Mouse (Mus musculus): Measurements from ENCODE around the gene Rsf1. TPM values are rescaled to one million over a fixed set of nuclear protein-coding genes. Genes with fewer than 3 reads are reported as not detected.

Gene Rsf1
- polyA plus RNA-seq (2015; fragmentation: Nextera tagmentation; extraction: Ambion mirVana): 10.1 and 10.2 TPM in 2 replicates

DNA sequence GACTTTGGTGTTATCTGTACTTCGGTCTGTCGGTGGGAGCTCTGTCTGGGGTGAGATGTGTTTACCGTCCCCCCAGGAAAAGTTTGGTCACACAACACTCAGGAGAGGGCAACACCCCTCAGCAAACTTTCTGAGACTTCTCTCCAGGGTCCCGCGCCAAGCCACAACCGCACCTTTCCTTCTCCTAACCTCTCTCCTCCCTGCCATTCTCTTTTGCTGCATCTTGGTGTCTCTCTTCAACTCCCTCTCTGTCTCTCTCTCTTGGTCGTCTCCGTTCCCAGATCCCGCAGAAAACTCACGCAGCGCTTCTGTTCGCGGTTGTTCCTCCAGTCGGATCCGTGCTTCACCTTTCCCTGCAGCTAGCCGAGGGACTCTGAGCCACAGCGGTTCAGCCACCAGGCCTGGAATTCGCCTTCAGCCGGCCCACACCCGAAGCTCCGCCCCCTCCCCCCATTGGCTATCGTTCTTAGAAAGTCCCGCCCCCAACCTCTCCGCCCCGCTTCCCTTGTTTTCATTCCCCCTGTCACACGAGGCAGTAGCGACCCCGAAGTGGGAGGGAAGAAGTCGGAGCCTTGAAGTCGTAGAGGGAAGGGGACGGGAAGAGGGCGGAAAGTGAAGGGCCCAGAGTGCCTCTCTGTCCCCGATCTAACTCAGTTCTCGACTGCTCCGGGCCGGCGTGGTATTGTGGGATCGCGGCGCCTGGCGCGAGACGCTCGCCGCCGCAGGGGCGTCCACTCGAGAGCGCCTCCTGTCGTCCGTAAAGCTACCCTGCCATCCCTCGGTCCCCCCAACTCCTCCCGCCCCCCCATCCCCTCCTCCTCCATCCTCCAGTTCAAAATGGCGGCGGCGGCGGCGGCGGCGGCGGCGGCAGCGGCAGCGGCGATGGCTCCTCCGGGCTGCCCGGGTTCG, at the start of gene Rsf1, which contains the start of gene Aamdc:
Gene Rsf1 (plus strand): TSS at position 823 of the 909 bp plus-strand sequence.
Gene Aamdc (minus strand): TSS at position 431 of the 909 bp plus-strand sequence.

DNA sequence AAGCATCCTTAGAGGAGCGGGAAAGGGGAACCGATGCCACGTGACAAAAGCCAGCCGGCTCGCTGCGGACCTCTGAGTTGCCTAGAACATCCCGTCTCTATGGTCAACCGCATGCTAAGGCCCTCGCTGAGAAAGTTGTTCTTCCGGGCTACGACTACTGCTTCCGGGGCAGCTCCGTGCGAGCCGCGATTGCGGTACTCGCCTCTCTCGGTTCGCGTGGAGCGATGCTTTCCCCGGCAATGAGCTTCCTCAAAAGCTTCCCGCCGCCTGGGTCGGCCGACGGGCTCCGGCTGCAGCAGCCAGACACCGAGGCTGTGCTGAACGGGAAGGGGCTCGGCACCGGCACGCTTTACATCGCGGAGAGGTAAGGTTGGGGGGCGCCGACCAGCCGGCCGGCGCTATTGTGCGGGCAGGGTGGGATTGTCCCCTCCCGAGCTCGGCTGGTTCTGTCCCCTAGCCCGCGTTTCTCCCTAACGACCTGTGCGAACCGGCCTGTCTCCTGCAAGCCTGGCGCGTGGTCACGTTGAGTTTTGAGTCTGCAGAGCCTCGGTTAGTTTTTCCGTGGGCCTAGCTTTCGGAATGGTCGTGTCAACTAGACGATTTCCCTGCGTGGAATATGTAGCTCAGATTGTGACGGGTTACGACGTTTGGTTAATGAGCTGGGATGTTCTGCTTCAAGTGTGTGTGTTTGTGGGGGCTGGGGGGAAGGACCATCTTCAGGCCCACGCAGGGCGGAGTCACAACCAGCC, 117.0 kb downstream of the Rsf1 start, which contains the start of gene Clns1a:
Gene Clns1a (plus strand): TSS at position 129 of the 749 bp plus-strand sequence.

DNA sequence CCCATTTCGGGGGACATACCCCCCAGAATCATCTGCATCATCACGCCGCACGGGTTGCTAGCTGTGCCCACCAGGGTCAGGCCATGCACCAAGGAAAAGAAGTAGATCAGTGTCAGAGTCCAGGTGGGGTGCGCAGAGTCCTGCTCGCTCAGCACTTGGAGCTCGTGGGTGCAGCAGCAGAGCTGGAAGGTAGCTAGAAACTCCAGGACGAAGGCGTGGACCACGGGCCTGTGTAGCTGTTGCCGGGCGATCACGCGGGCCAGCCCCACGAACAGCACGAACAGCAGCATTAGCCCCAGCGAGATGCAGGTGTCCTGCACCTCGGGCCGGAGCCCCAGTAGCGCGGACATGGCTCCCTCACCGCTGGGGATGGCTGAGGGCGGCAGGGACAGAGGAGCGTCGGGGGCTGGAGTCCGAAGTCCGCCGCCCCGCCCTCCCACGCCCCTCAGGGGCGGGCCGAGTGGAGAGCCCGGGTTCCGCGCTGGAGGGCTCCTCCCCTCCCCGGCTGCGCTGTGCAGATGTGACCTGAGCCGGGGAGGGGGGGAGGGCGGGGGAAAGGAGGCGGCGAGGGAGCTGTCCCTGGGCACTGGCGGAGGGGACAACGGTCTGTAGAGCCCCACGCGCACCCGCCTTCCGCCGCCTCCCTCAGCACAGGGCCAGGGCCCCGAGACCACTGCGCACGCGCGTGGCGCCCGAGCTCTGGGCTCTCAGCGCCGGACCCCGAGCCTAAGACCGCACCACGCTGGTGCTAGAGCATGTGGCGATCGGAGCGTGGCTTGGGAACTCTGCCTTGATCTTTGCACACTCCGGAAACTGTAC, 158.2 kb downstream of the Rsf1 start, which contains the start of gene Aqp11:
Gene Aqp11 (minus strand): TSS at position 652 of the 819 bp plus-strand sequence.

Other genes starting within 250 kb of the Rsf1 start
- 0.48 and 0.73 TPM in 2 replicates for gene Usp35, start 247.9 kb upstream of the Rsf1 start, polyA plus RNA-seq (2015; fragmentation: Nextera tagmentation; extraction: Ambion mirVana)
- 1.9 TPM in 2 replicates for gene Kctd21, start 247.6 kb upstream of the Rsf1 start, polyA plus RNA-seq (2015; fragmentation: Nextera tagmentation; extraction: Ambion mirVana)
- 11.0 and 12.6 TPM in 2 replicates for gene Alg8, start 208.3 kb upstream of the Rsf1 start, polyA plus RNA-seq (2015; fragmentation: Nextera tagmentation; extraction: Ambion mirVana)
- 663 and 669 TPM in 2 replicates for gene Ndufc2, start 179.9 kb upstream of the Rsf1 start, polyA plus RNA-seq (2015; fragmentation: Nextera tagmentation; extraction: Ambion mirVana)
- 53.1 and 60.1 TPM in 2 replicates for gene Thrsp, start 162.2 kb upstream of the Rsf1 start, polyA plus RNA-seq (2015; fragmentation: Nextera tagmentation; extraction: Ambion mirVana)
- 0.85 and 1.5 TPM in 2 replicates for gene Kctd14, start 128.6 kb upstream of the Rsf1 start, polyA plus RNA-seq (2015; fragmentation: Nextera tagmentation; extraction: Ambion mirVana)
- gene Ints4, start 98.9 kb upstream of the Rsf1 start, polyA plus RNA-seq (2015; fragmentation: Nextera tagmentation; extraction: Ambion mirVana): 25.2 and 30.7 TPM in 2 replicates
- 170 and 185 TPM in 2 replicates for gene Aamdc, start 392 bp upstream of the Rsf1 start, polyA plus RNA-seq (2015; fragmentation: Nextera tagmentation; extraction: Ambion mirVana)
- gene Clns1a, start 116.7 kb downstream of the Rsf1 start, polyA plus RNA-seq (2015; fragmentation: Nextera tagmentation; extraction: Ambion mirVana): 67.6 and 76.3 TPM in 2 replicates
- 8.7 and 10.2 TPM in 2 replicates for gene Aqp11, start 158.4 kb downstream of the Rsf1 start, polyA plus RNA-seq (2015; fragmentation: Nextera tagmentation; extraction: Ambion mirVana)
- gene Pak1, start 208.7 kb downstream of the Rsf1 start, polyA plus RNA-seq (2015; fragmentation: Nextera tagmentation; extraction: Ambion mirVana): 49.1 and 55.2 TPM in 2 replicates

Data from skeletal muscle tissue, postnatal 0 days (tissue).